Mouse (Mus musculus) kidney, adult 2 months (tissue): Measurements from ENCODE around the gene Dap.

Experiments used
- CTCF ChIP-seq: fragments of 200-500 bp; conservative IDR thresholded peaks from 2 replicates; pipeline ENCODE4 v1.5.1; 2011; ENCODE audit warnings: low read depth, mild to moderate bottlenecking, control low read depth, low read length, moderate library complexity, mixed read lengths; ENCODE audit not compliant: insufficient read depth, insufficient read length
- POLR2A ChIP-seq: fragments of 200-500 bp; IDR thresholded peaks from one replicate; pipeline ENCODE4 v1.6.1; 2011; ENCODE audit warnings: low read depth, low read length, control low read depth

GRCm38 (mm10) chr15:31195776-31196175, 28.3 kb upstream of the Dap start:
- TF ChIP-seq CTCF (no peak), POLR2A (no peak)
